Mouse (Mus musculus) 3134 (cell line): ENCODE data around the gene H2-Ob.

ENCODE experiments used
- DNase-seq: peaks from one replicate; pipeline ENCODE4 v3.0.0-alpha.2; 2011; ENCODE audit warnings: low spot score; ENCODE audit not compliant: insufficient read length; ENCODE audit errors: extremely low read depth

Gene H2-Ob

GRCm38 (mm10) chr17:34238706-34239105, at the start of gene H2-Ob:
H2-Ob (plus strand) TSS chr17:34238903.
- no peak for DNase-seq

GRCm38 (mm10) chr17:34188986-34189385, 49.7 kb upstream of the H2-Ob start:
- no peak for DNase-seq

GRCm38 (mm10) chr17:34192852-34193251, 45.9 kb upstream of the H2-Ob start:
- no peak for DNase-seq

- no peak for DNase-seq
These were observed 45.2 kb upstream of the H2-Ob start for GRCm38 (mm10) chr17:34193468-34193867.

- DNase-seq = no peak
These were observed 44.0 kb upstream of the H2-Ob start for GRCm38 (mm10) chr17:34194723-34195122.

GRCm38 (mm10) chr17:34196491-34196890, 42.2 kb upstream of the H2-Ob start:
- no peak for DNase-seq

- peak; percentile 42 for DNase-seq
These were observed 41.5 kb upstream of the H2-Ob start, which contains the start of gene Psmb8 for GRCm38 (mm10) chr17:34196941-34197894. Psmb8 (plus strand) TSS chr17:34197721.

- DNase-seq = no peak
These were observed 40.7 kb upstream of the H2-Ob start for GRCm38 (mm10) chr17:34197904-34198520.

GRCm38 (mm10) chr17:34198521-34198912, 40.2 kb upstream of the H2-Ob start:
- DNase-seq = no peak

GRCm38 (mm10) chr17:34199050-34199619, 39.6 kb upstream of the H2-Ob start:
- no peak for DNase-seq

- no peak for DNase-seq
These were observed 38.7 kb upstream of the H2-Ob start for GRCm38 (mm10) chr17:34200047-34200446.

GRCm38 (mm10) chr17:34200772-34201505, 37.8 kb upstream of the H2-Ob start:
- no peak for DNase-seq

GRCm38 (mm10) chr17:34201506-34202055, 37.1 kb upstream of the H2-Ob start:
- DNase-seq = no peak

GRCm38 (mm10) chr17:34202760-34203442, 35.8 kb upstream of the H2-Ob start:
- no peak for DNase-seq

- no peak for DNase-seq
These were observed 35.3 kb upstream of the H2-Ob start, which contains the start of gene Tap2 for GRCm38 (mm10) chr17:34203444-34203843. Tap2 (plus strand) TSS chr17:34203527.

- DNase-seq = peak; percentile 86
These were observed 34.2 kb upstream of the H2-Ob start for GRCm38 (mm10) chr17:34204303-34205010.

- peak; percentile 61 for DNase-seq
These were observed 33.5 kb upstream of the H2-Ob start for GRCm38 (mm10) chr17:34205021-34205745.

- DNase-seq = peak; percentile 56
These were observed 32.9 kb upstream of the H2-Ob start for GRCm38 (mm10) chr17:34205746-34206176.
